Mouse (Mus musculus) midbrain, embryonic 14.5 days (tissue): ENCODE results near the gene Gm42906. TPM values are rescaled to one million over a fixed set of nuclear protein-coding genes. Genes with fewer than 3 reads are reported as not detected.

Source experiments
- ATAC-seq: fragments of 200-750 bp; cut with Nextera tagmentation; 2 replicates; pipeline ENCODE4 v1.8.0; 2017; ENCODE audit warnings: moderate number of reproducible peaks, moderate library complexity; ENCODE audit not compliant: low FRiP score, low TSS enrichment
- DNase-seq: peaks from one replicate; pipeline ENCODE4 v3.0.0-alpha.2; 2015
- H3K27ac ChIP-seq: fragments of 300-500 bp; sonication (generic); replicated peaks from 2 replicates; pipeline ENCODE4 v1.5.1; 2014; ENCODE audit warnings: mild to moderate bottlenecking, low read depth, low read length, moderate library complexity
- H3K27me3 ChIP-seq: fragments of 300-500 bp; sonication (generic); 2 replicates; pipeline ENCODE4 v1.6.1; 2014; ENCODE audit warnings: low read length, control low read depth, mixed read lengths; ENCODE audit not compliant: control insufficient read depth, insufficient read depth
- H3K36me3 ChIP-seq: fragments of 300-500 bp; sonication (generic); 2 replicates; pipeline ENCODE4 v1.6.1; 2014; ENCODE audit warnings: low read length, control low read depth; ENCODE audit not compliant: control insufficient read depth, insufficient read depth
- H3K4me1 ChIP-seq: fragments of 300-500 bp; sonication (generic); 2 replicates; pipeline ENCODE4 v1.6.1; 2014; ENCODE audit warnings: mild to moderate bottlenecking, antibody characterized with exemption, low read length, control low read depth; ENCODE audit not compliant: control insufficient read depth, insufficient read depth
- H3K4me2 ChIP-seq: fragments of 300-500 bp; sonication (generic); 2 replicates; pipeline ENCODE4 v1.6.1; 2014; ENCODE audit warnings: mild to moderate bottlenecking, low read length, moderate library complexity
- H3K4me3 ChIP-seq: fragments of 300-500 bp; sonication (generic); replicated peaks from 2 replicates; pipeline ENCODE4 v1.5.1; 2014; ENCODE audit warnings: low read depth, low read length
- H3K9ac ChIP-seq: fragments of 300-500 bp; sonication (generic); replicated peaks from 2 replicates; pipeline ENCODE4 v1.6.1; 2014; ENCODE audit warnings: mild to moderate bottlenecking, low read length, moderate library complexity
- H3K9me3 ChIP-seq: fragments of 300-500 bp; sonication (generic); 2 replicates; pipeline ENCODE4 v1.6.1; 2016; ENCODE audit warnings: low read length, control low read depth, mixed read lengths; ENCODE audit not compliant: control insufficient read depth
- WGBS: fragments of 180-500 bp; shearing (Covaris S2); extraction: QIAGEN DNeasy Blood & Tissue Kit; methylation state at CpG from one replicate; pipeline ENCODE4 v1.1.7; 2014; 5-methylcytosine and 5-hydroxymethylcytosine counted together
- polyA plus RNA-seq: library from polyadenylated mRNA; unstranded; fragments of >200 nt; fragmentation: Nextera tagmentation; extraction: Ambion mirVana; gene quantifications from 2 replicates; pipeline ENCODE4 v1.2.1, GENCODE M21; 2014

Gm42906 gene
- polyA plus RNA-seq, 1 experiment from 2014 or later, result not detected

GRCm38 (mm10) chr5:151027171-151027570 is 400.8 kb downstream of the Gm42906 start:
- no peaks in the 10 kb centered on the region for H3K27me3 ChIP-seq
- H3K36me3 ChIP-seq, result no peaks in the 10 kb centered on the region
- H3K9me3 ChIP-seq, result no peaks in the 10 kb centered on the region
- no peak overlapping the region for H3K27ac ChIP-seq
- H3K4me2 ChIP-seq, result no peak overlapping the region
- DNase-seq (peak; percentile 55), ATAC-seq (peak; percentile 64; the same call in 1 of the 2 replicates)
- H3K4me1 ChIP-seq, result peaks cover 5% of the 10 kb centered on the region; the same call in 1 of the 2 replicates
- H3K4me3 ChIP-seq, result no peak overlapping the region
- WGBS, result 26% methylated on average over 7 of the region's 7 CpGs
- H3K9ac ChIP-seq, result no peak overlapping the region

GRCm38 (mm10) chr5:151026069-151026468 is 401.9 kb downstream of the Gm42906 start:
- H3K9me3 ChIP-seq, result no peaks in the 10 kb centered on the region
- H3K36me3 ChIP-seq, result no peaks in the 10 kb centered on the region
- H3K27me3 ChIP-seq, result no peaks in the 10 kb centered on the region
- no peak overlapping the region for H3K4me3 ChIP-seq
- 90% methylated on average over 4 of the region's 4 CpGs for WGBS
- DNase-seq (no peak), ATAC-seq (no peak)
- no peak overlapping the region for H3K4me2 ChIP-seq
- no peak overlapping the region for H3K27ac ChIP-seq
- H3K9ac ChIP-seq, result no peak overlapping the region
- H3K4me1 ChIP-seq, result peaks cover 5% of the 10 kb centered on the region; the same call in 1 of the 2 replicates

GRCm38 (mm10) chr5:151024483-151024882 is 403.5 kb downstream of the Gm42906 start:
- Histone ChIP-seq H3K4me1 (peaks cover 7% of the 10 kb centered on the region; the same call in 1 of the 2 replicates), H3K27ac (no peak overlapping the region), H3K4me2 (no peak overlapping the region), H3K4me3 (no peak overlapping the region), H3K9me3 (no peaks in the 10 kb centered on the region), H3K36me3 (no peaks in the 10 kb centered on the region), H3K27me3 (no peaks in the 10 kb centered on the region), H3K9ac (no peak overlapping the region)
- ATAC-seq, result no peak
- DNase-seq, result no peak
- WGBS, result 88% methylated on average over 2 of the region's 2 CpGs

GRCm38 (mm10) chr5:151023461-151023860 is 404.5 kb downstream of the Gm42906 start:
- H3K4me2 ChIP-seq, result peak overlapping the region; percentile 30
- H3K27me3 ChIP-seq, result no peaks in the 10 kb centered on the region
- H3K4me1 ChIP-seq, result peaks cover 7% of the 10 kb centered on the region; the same call in 1 of the 2 replicates
- no peak overlapping the region for H3K4me3 ChIP-seq
- peak; percentile 55 for DNase-seq
- ATAC-seq, result no peak
- H3K27ac ChIP-seq, result no peak overlapping the region
- 8% methylated on average over 8 of the region's 8 CpGs for WGBS
- no peaks in the 10 kb centered on the region for H3K36me3 ChIP-seq
- no peaks in the 10 kb centered on the region for H3K9me3 ChIP-seq
- no peak overlapping the region for H3K9ac ChIP-seq

GRCm38 (mm10) chr5:151022939-151023338 is 405.0 kb downstream of the Gm42906 start:
- ATAC-seq (no peak), DNase-seq (peak; percentile 31)
- 15% methylated on average over 1 of the region's 1 CpGs for WGBS
- Histone ChIP-seq H3K4me1 (peaks cover 6% of the 10 kb centered on the region; the same call in 1 of the 2 replicates), H3K27me3 (no peaks in the 10 kb centered on the region), H3K9ac (no peak overlapping the region), H3K4me2 (peak overlapping the region; percentile 30), H3K27ac (peak overlapping the region; percentile 26; the same call in 1 of the 2 replicates), H3K4me3 (no peak overlapping the region), H3K36me3 (no peaks in the 10 kb centered on the region), H3K9me3 (no peaks in the 10 kb centered on the region)

- no peak for ATAC-seq
- no peaks in the 10 kb centered on the region for H3K27me3 ChIP-seq
- 0 out of 2 replicates have a peak, but pooled peaks cover 2% of the 10 kb centered on the region for H3K4me1 ChIP-seq
- no peak overlapping the region for H3K4me3 ChIP-seq
- WGBS, result 86% methylated on average over 7 of the region's 7 CpGs
- no peak for DNase-seq
- no peak overlapping the region for H3K4me2 ChIP-seq
- no peak overlapping the region for H3K9ac ChIP-seq
- no peaks in the 10 kb centered on the region for H3K9me3 ChIP-seq
- no peak overlapping the region for H3K27ac ChIP-seq
- H3K36me3 ChIP-seq, result no peaks in the 10 kb centered on the region
Measured at GRCm38 (mm10) chr5:151022026-151022425, 405.9 kb downstream of the Gm42906 start.

- 85% methylated on average over 14 of the region's 14 CpGs for WGBS
- no peak for DNase-seq
Measured at GRCm38 (mm10) chr5:151020831-151021230, 407.1 kb downstream of the Gm42906 start.

GRCm38 (mm10) chr5:151020031-151020820 is 407.7 kb downstream of the Gm42906 start:
- Histone ChIP-seq H3K9me3 (no peaks in the 10 kb centered on the region), H3K36me3 (no peaks in the 10 kb centered on the region), H3K4me2 (no peak overlapping the region), H3K27ac (no peak overlapping the region), H3K27me3 (no peaks in the 10 kb centered on the region), H3K4me3 (no peak overlapping the region), H3K4me1 (0 out of 2 replicates have a peak, but pooled peaks cover 2% of the 10 kb centered on the region), H3K9ac (no peak overlapping the region)
- ATAC-seq (no peak), DNase-seq (no peak)
- 77% methylated on average over 13 of the region's 13 CpGs for WGBS

More at GRCm38 (mm10) chr5:151020831-151021230, 407.1 kb downstream of the Gm42906 start:
- Histone ChIP-seq H3K9me3 (no peaks in the 10 kb centered on the region), H3K27me3 (no peaks in the 10 kb centered on the region), H3K4me3 (no peak overlapping the region), H3K36me3 (no peaks in the 10 kb centered on the region), H3K9ac (no peak overlapping the region), H3K4me1 (0 out of 2 replicates have a peak, but pooled peaks cover 2% of the 10 kb centered on the region), H3K4me2 (no peak overlapping the region), H3K27ac (no peak overlapping the region)
- ATAC-seq, result no peak

- no peak for ATAC-seq
- Histone ChIP-seq H3K27ac (no peak overlapping the region), H3K4me2 (no peak overlapping the region), H3K4me3 (no peak overlapping the region), H3K36me3 (no peaks in the 10 kb centered on the region), H3K9ac (no peak overlapping the region), H3K9me3 (no peaks in the 10 kb centered on the region), H3K27me3 (no peaks in the 10 kb centered on the region), H3K4me1 (0 out of 2 replicates have a peak, but pooled peaks cover 2% of the 10 kb centered on the region)
- 74% methylated on average over 5 of the region's 5 CpGs for WGBS
- no peak for DNase-seq
Measured at GRCm38 (mm10) chr5:151018959-151019358, 409.0 kb downstream of the Gm42906 start.
